Mouse (Mus musculus): Measurements from ENCODE around the gene Jmjd1c. TPM values are rescaled to one million over a fixed set of nuclear protein-coding genes. Genes with fewer than 3 reads are reported as not detected.

Jmjd1c gene
- polyA plus RNA-seq, 1 experiment from 2014 or later, result 40.3 TPM

DNA sequence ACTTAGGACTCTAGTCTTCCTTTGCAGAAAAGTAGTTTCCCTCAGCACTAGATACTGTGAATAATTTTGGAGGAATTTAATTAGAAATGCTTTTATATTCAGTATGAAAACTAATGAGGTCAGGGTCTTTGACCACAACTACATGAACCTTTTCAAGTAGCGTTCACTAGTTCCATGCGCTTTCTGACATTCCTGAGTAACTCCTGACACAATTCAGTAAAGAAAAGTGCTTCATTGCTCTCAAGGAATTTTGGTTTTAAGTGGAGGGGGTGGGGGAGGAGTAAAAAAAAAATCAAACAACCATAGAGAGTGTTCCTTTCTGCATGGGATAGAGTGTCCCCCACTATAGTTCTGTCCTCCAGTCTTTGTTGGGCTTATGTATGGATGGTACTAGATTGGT, 24.7 kb downstream of the Jmjd1c start:
- H3K36me3 ChIP-seq, result no peaks in the 10 kb centered on the region
- H3K27ac ChIP-seq, result no peak overlapping the region
- no peak overlapping the region for H3K4me3 ChIP-seq (replicated peaks)
- H3K9ac ChIP-seq, result no peak overlapping the region
- no peaks in the 10 kb centered on the region for H3K9me3 ChIP-seq
- no peaks in the 10 kb centered on the region for H3K27me3 ChIP-seq (replicated peaks)
- H3K4me2 ChIP-seq, result no peak overlapping the region
- peaks cover 19% of the 10 kb centered on the region; the same call in 1 of the 2 replicates for H3K4me1 ChIP-seq
- 67% methylated on average over 2 of the region's 2 CpGs for WGBS
- no peak for ATAC-seq (ENCODE audit: insufficient read depth, low FRiP score, low read depth)

DNA sequence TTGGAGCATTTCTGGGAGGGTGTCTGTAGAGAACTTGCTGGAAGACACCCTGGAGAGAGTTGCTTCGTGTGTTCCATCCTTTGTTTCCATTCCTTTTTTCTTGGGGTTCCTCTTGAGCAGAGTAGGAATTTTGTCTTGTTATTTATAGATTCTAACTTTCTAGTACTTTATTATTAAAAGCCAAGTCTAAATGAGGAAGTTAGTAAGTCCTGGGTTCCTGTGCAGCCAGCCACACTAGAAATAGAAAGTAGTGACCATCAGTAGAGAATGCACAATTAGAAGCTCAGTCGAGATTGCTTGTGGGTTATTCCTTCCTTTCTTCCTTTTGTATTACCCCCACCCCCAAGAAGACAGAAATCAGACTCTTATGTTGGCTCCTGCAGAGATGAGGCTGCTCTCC, 27.8 kb downstream of the Jmjd1c start:
- Histone ChIP-seq H3K9ac (no peak overlapping the region), H3K36me3 (no peaks in the 10 kb centered on the region), H3K4me3 (replicated peaks) (no peak overlapping the region), H3K27me3 (replicated peaks) (no peaks in the 10 kb centered on the region), H3K4me2 (no peak overlapping the region), H3K4me1 (peaks cover 21% of the 10 kb centered on the region; the same call in 1 of the 2 replicates), H3K9me3 (no peaks in the 10 kb centered on the region), H3K27ac (no peak overlapping the region)
- 72% methylated on average over 2 of the region's 2 CpGs for WGBS
- no peak for ATAC-seq (ENCODE audit: insufficient read depth, low FRiP score, low read depth)

GRCm38 (mm10) chr10:67124156-67124555, 28.2 kb downstream of the Jmjd1c start:
- peaks cover 18% of the 10 kb centered on the region; the same call in 1 of the 2 replicates for H3K4me1 ChIP-seq
- H3K4me2 ChIP-seq, result no peak overlapping the region
- H3K4me3 ChIP-seq (replicated peaks), result no peak overlapping the region
- H3K27me3 ChIP-seq (replicated peaks), result no peaks in the 10 kb centered on the region
- H3K27ac ChIP-seq, result no peak overlapping the region
- H3K9ac ChIP-seq, result no peak overlapping the region
- no peaks in the 10 kb centered on the region for H3K9me3 ChIP-seq
- H3K36me3 ChIP-seq, result no peaks in the 10 kb centered on the region
- 79% methylated on average over 4 of the region's 4 CpGs for WGBS
- no peak for ATAC-seq (ENCODE audit: insufficient read depth, low FRiP score, low read depth)

- Histone ChIP-seq H3K4me1 (peaks cover 7% of the 10 kb centered on the region; the same call in 1 of the 2 replicates), H3K36me3 (no peaks in the 10 kb centered on the region)
- WGBS, result under 1% methylated on average over 50 of the region's 50 CpGs
Measured at GRCm38 (mm10) chr10:67126061-67126858, 30.3 kb downstream of the Jmjd1c start.

DNA sequence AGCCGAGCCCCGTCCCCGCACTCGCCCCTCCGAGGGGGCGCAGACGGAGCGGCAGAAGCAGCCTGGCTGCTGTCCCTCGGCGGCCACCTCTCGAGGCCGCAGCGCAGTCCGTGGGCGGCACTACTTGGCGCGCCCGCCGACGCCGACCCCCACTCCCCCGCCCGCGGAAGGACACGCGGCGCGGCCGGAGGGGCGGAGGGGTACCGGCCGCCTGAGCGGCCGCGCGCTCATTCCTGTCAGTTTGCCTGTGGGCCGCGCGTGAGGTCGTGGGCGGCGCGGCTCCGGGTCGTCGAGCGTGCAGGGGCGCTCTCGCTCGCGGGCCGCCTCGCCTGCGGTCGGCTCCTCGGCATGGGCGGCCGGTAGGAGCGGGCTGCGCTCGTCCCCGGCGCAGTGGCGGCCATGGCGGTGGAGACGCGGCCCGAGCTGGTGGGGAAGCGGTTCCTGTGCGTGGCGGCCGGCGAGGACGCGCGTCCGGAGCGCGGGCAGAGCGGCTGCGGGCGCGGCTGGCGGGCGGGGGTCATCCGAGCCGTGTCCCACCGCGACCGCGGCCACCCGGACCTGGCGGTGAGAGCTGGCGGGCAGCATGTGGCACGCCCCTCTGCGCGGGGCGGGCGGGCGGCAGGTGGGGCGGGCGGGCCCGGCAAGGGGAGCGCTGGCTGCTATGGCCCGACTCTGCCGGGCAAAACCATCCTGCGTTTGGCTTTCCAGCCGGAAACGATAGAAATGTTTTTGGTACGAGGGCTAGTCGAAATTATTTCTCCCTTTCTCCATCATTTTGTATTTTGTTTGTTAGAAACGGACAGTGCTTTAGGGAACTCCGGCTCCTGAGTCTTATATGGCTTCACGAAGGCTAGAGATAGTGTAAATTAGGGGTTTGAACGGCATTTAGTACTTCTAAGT, 31.2 kb downstream of the Jmjd1c start:
- peak overlapping the region; percentile 81 for H3K4me3 ChIP-seq (replicated peaks)
- no peaks in the 10 kb centered on the region for H3K27me3 ChIP-seq (replicated peaks)
- H3K9ac ChIP-seq, result peak overlapping the region; percentile 70
- H3K4me1 ChIP-seq, result peaks cover 7% of the 10 kb centered on the region; the same call in 1 of the 2 replicates
- WGBS, result under 1% methylated on average over 79 of the region's 115 CpGs
- ATAC-seq (ENCODE audit: insufficient read depth, low FRiP score, low read depth), result peak; percentile 77
- peak overlapping the region; percentile 86 for H3K27ac ChIP-seq
- H3K4me2 ChIP-seq, result peak overlapping the region; percentile 94
- no peaks in the 10 kb centered on the region for H3K9me3 ChIP-seq
- H3K36me3 ChIP-seq, result no peaks in the 10 kb centered on the region

More at GRCm38 (mm10) chr10:67126061-67126858, 30.3 kb downstream of the Jmjd1c start:
- Histone ChIP-seq H3K27me3 (replicated peaks) (no peaks in the 10 kb centered on the region), H3K4me3 (replicated peaks) (peak overlapping the region; percentile 81), H3K4me2 (peak overlapping the region; percentile 94), H3K9ac (peak overlapping the region; percentile 70), H3K27ac (peak overlapping the region; percentile 86), H3K9me3 (no peaks in the 10 kb centered on the region)
- peak; percentile 36; the same call in 1 of the 2 replicates for ATAC-seq (ENCODE audit: insufficient read depth, low FRiP score, low read depth)

DNA sequence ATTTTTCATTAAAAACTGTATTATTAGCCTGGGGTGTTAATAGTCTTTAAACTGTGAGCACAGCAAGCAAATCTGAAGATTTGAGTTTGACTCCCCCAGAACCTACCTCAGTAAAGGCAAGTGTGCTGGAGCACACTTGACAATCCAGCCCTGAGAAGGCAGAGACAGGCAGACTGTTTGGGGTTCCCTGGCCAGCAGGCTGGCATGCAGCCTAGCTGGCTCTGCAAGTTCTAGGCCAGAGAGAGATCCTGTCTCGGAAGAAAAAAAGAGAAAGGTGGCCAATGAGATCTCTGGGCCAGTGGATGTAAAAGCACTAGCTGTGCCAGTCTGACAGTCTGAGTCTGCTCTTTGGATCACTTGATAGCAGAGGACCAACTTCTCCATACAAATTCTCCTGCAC, 33.6 kb downstream of the Jmjd1c start:
- 67% methylated on average over 1 of the region's 1 CpGs for WGBS
- Histone ChIP-seq H3K36me3 (no peaks in the 10 kb centered on the region), H3K27ac (no peak overlapping the region), H3K27me3 (replicated peaks) (no peaks in the 10 kb centered on the region), H3K9ac (no peak overlapping the region), H3K9me3 (no peaks in the 10 kb centered on the region), H3K4me1 (peaks cover 7% of the 10 kb centered on the region; the same call in 1 of the 2 replicates), H3K4me3 (replicated peaks) (no peak overlapping the region), H3K4me2 (no peak overlapping the region)
- no peak for ATAC-seq (ENCODE audit: insufficient read depth, low FRiP score, low read depth)

DNA sequence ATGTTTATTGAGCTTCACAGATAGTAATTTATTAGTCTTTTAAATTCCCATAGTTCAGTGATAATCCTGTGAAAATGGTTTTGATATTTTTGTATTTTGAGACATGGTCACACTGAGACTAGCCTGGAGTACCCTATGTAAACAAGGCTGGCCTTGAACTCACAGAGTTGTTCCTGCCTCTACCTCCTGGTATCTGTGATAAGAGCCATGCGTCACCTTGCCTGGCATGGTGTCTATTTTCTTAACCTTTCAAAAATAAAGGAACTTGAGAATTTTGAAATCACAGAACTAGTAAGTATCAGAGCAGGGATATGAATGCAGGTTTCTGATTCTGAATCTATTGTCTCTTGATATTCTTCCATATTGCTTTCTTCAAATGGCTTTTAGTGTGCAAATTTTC, 35.8 kb downstream of the Jmjd1c start:
- Histone ChIP-seq H3K4me1 (peaks cover 7% of the 10 kb centered on the region; the same call in 1 of the 2 replicates), H3K9me3 (no peaks in the 10 kb centered on the region), H3K36me3 (no peaks in the 10 kb centered on the region), H3K9ac (no peak overlapping the region), H3K27ac (no peak overlapping the region), H3K27me3 (replicated peaks) (no peaks in the 10 kb centered on the region), H3K4me3 (replicated peaks) (no peak overlapping the region), H3K4me2 (no peak overlapping the region)
- no peak for ATAC-seq (ENCODE audit: insufficient read depth, low FRiP score, low read depth)
- WGBS, result 85% methylated on average over 1 of the region's 1 CpGs

DNA sequence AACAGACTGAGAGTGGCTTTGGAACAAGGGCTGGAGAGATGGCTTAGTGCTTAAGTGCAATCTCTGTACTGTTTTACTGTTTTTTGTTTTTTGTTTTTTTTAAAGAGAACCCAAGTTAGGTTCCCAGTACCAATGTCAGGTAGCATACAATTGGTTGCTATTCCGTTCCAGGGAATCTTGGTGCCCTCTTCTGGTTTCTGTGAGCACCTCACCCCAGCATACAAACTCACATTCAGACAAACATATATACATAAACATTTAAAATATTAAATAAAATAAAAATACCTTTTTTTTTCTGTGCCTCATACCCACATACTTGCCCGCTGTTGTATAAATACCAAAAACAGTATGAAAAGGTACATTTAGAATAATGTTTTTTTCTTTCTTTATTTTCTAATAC, 38.4 kb downstream of the Jmjd1c start:
- H3K4me3 ChIP-seq (replicated peaks), result no peak overlapping the region
- no peak overlapping the region for H3K27ac ChIP-seq
- H3K9ac ChIP-seq, result no peak overlapping the region
- ATAC-seq (ENCODE audit: insufficient read depth, low FRiP score, low read depth), result no peak
- no peaks in the 10 kb centered on the region for H3K9me3 ChIP-seq
- no peaks in the 10 kb centered on the region; the same call in 1 of the 2 replicates for H3K4me1 ChIP-seq
- H3K4me2 ChIP-seq, result no peak overlapping the region
- 91% methylated on average over 2 of the region's 2 CpGs for WGBS
- H3K27me3 ChIP-seq (replicated peaks), result no peaks in the 10 kb centered on the region
- H3K36me3 ChIP-seq, result no peaks in the 10 kb centered on the region

GRCm38 (mm10) chr10:67137437-67137836, 41.5 kb downstream of the Jmjd1c start:
- Histone ChIP-seq H3K9ac (no peak overlapping the region), H3K4me2 (no peak overlapping the region), H3K4me3 (replicated peaks) (no peak overlapping the region), H3K27ac (no peak overlapping the region), H3K36me3 (no peaks in the 10 kb centered on the region), H3K4me1 (no peaks in the 10 kb centered on the region), H3K9me3 (no peaks in the 10 kb centered on the region), H3K27me3 (replicated peaks) (no peaks in the 10 kb centered on the region)
- WGBS, result 87% methylated on average over 2 of the region's 2 CpGs
- no peak for ATAC-seq (ENCODE audit: insufficient read depth, low FRiP score, low read depth)

DNA sequence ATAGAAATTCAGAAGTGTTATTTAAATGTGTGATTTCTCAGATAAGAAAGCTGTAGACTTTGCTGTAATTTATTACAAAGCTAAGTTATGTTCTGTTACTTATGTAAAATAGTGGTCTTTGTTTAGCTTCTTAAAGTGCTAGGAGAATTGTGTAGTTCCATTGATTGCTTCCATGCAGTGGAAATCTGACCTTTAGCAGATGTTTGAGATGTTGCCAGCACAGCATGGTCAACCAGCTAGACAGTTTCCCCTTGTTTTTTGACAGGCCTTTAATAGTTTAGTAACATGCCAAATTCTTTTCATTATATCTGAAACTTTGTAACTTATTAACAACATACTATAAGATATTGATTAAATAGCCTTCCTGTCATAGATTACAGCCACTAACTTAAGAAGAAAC, 47.7 kb downstream of the Jmjd1c start:
- Histone ChIP-seq H3K9ac (no peak overlapping the region), H3K36me3 (no peaks in the 10 kb centered on the region), H3K4me1 (peaks cover 4% of the 10 kb centered on the region; the same call in 1 of the 2 replicates), H3K9me3 (no peaks in the 10 kb centered on the region), H3K4me2 (no peak overlapping the region), H3K4me3 (replicated peaks) (no peak overlapping the region), H3K27ac (no peak overlapping the region), H3K27me3 (replicated peaks) (no peaks in the 10 kb centered on the region)
- no peak for ATAC-seq (ENCODE audit: insufficient read depth, low FRiP score, low read depth)

DNA sequence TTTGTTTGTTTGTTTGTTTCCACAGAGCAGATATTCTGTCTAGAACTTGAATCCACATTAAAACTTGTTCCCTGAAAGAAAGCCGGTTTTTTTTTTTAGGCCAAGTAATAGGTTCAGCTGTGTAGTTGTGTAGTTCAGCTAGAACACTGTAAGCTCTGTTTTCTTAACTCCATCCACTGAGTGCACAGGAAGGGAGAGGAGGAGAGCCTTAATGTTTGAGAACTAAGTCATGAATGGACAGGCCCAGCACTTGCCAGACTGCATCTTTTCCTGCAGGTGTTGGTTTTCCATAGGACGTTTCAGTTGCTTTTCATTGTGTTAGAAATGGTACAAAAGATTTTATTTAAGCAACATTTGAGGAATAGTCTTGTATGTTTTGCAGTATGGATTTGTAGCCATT, 48.3 kb downstream of the Jmjd1c start:
- no peaks in the 10 kb centered on the region for H3K36me3 ChIP-seq
- no peak overlapping the region for H3K9ac ChIP-seq
- no peaks in the 10 kb centered on the region for H3K9me3 ChIP-seq
- no peaks in the 10 kb centered on the region for H3K27me3 ChIP-seq (replicated peaks)
- no peak for ATAC-seq (ENCODE audit: insufficient read depth, low FRiP score, low read depth)
- H3K4me1 ChIP-seq, result peaks cover 4% of the 10 kb centered on the region; the same call in 1 of the 2 replicates
- no peak overlapping the region for H3K27ac ChIP-seq
- no peak overlapping the region for H3K4me2 ChIP-seq
- WGBS, result 71% methylated on average over 2 of the region's 2 CpGs
- no peak overlapping the region for H3K4me3 ChIP-seq (replicated peaks)

GRCm38 (mm10) chr10:67145623-67146022, 49.7 kb downstream of the Jmjd1c start:
- ATAC-seq (ENCODE audit: insufficient read depth, low FRiP score, low read depth), result no peak
- Histone ChIP-seq H3K9ac (no peak overlapping the region), H3K9me3 (no peaks in the 10 kb centered on the region), H3K4me3 (replicated peaks) (no peak overlapping the region), H3K4me2 (no peak overlapping the region), H3K36me3 (no peaks in the 10 kb centered on the region), H3K27me3 (replicated peaks) (no peaks in the 10 kb centered on the region), H3K27ac (no peak overlapping the region), H3K4me1 (peaks cover 4% of the 10 kb centered on the region; the same call in 1 of the 2 replicates)
- WGBS, result 77% methylated on average over 4 of the region's 4 CpGs
